Mouse (Mus musculus): ENCODE results near the gene Ubxn4. TPM values are rescaled to one million over a fixed set of nuclear protein-coding genes. Genes with fewer than 3 reads are reported as not detected.

Ubxn4 gene
- polyA plus RNA-seq (2012; rRNA removed) = 16.4 and 17.9 TPM in 2 replicates

GRCm38 (mm10) chr1:128243627-128243995 lies at the start of gene Ubxn4:
Gene Ubxn4 (plus strand): TSS chr1:128243964.

GRCm38 (mm10) chr1:128328218-128328617 lies 84.5 kb downstream of the Ubxn4 start, which contains the start of gene Lct:
Gene Lct (minus strand): TSS chr1:128328318.

Other genes with a start within 250 kb of the Ubxn4 start
- 2.3 and 2.4 TPM in 2 replicates for gene Zranb3, start 140.9 kb upstream of the Ubxn4 start, polyA plus RNA-seq (2012; rRNA removed)
- 13.4 and 18.1 TPM in 2 replicates for gene R3hdm1, start 140.7 kb upstream of the Ubxn4 start, polyA plus RNA-seq (2012; rRNA removed)
- gene Lct, start 84.4 kb downstream of the Ubxn4 start, polyA plus RNA-seq (2012; rRNA removed) = 0.08 and 0.23 TPM in 2 replicates
- 62.5 and 64.0 TPM in 2 replicates for gene Mcm6, start 115.7 kb downstream of the Ubxn4 start, polyA plus RNA-seq (2012; rRNA removed)
- gene Dars, start 173.4 kb downstream of the Ubxn4 start, polyA plus RNA-seq (2012; rRNA removed) = 48.0 and 50.4 TPM in 2 replicates

Measured in liver, embryonic 18 days (tissue).